Mouse (Mus musculus): Measurements from ENCODE around the gene Ifna2.

Ifna2 gene

DNA sequence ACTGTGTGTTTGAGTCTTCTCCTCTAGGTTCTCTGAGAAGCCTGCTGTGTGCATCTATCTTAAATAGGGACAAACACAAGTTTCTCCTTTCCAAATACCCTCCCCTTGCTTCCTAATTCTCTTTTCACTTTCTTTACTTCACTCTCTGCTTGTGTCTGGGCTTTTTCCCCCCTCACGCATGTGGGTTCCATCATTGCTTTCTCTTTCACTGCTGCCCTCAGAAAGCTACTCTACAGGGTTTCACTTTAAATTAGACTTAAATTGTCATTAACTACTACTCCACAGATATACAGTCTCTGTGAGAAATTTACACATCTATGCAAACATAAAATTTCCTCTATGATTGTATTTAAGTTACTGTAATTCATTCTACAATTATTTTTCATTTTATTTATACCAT, at the start of gene Ifna2:
TSS of gene Ifna2 (minus strand) at position 101 of the 400 bp plus-strand sequence.
- DNase-seq, result no peak

DNA sequence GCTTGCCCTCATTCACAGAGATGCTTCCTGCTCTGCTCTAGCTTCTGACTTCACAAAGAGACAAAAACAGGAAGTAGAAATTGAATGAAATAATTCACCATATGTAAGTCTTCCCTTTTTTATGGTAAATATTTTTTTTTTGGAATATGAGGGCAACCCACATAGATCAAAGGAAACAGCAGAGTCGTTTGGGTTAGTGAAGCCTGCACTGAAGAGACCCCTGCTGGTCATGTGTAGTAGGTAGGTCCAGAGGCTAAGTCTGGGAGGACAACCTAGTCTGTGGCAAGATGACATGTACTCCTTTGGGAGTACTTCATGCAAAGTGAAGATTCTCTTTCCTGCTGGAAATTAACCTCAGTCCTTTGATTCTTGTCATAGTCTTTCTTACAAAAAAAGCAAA, 43.6 kb upstream of the Ifna2 start:
- DNase-seq, result no peak

DNA sequence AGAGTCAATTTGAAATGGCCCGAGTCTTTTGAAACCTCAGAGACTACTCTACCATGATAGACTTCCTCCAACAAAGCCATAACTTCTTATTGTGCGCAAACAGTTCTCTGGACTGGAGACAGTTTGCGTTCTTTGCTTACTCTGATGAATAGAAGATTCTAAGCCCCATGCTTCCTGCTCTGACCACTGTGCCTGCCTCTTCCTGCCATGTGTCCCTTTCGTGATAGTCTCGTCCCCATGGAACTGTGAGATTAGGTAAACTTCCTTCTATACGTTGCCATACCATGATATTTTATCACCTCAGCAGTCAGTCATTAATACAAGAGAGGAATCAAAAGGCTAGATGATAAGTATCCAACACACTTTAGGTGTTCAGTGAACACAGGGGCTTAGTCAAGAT, 43.0 kb upstream of the Ifna2 start:
- DNase-seq, result no peak

DNA sequence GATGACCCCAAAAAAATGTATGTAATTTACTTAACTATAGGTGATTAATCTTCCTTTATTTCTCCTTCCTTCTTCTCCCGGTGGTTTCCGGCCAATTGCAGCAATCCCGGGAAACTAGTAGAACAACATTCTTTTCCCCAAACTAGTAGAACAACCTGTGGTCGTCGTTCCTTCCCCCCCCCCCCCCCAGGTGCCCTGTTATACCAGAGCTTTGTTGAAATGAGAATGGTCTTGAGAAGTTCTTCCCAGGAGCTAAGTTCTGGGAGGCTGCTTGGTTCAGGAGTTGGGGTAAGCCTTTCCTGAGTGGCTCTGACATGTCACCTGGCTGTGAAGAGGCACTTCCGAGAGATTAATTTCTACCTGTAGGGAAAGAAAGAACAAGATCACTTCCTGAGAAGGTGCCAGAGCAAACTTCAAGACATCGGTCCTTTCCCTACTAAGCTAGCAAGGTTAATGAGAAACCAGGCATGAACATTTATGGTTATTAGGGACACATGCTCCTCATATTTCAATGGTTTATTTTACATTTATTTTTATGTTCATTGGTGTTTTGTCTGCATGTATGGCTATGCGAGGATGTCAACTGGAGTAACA, 39.9 kb upstream of the Ifna2 start:
- no peak for DNase-seq

DNA sequence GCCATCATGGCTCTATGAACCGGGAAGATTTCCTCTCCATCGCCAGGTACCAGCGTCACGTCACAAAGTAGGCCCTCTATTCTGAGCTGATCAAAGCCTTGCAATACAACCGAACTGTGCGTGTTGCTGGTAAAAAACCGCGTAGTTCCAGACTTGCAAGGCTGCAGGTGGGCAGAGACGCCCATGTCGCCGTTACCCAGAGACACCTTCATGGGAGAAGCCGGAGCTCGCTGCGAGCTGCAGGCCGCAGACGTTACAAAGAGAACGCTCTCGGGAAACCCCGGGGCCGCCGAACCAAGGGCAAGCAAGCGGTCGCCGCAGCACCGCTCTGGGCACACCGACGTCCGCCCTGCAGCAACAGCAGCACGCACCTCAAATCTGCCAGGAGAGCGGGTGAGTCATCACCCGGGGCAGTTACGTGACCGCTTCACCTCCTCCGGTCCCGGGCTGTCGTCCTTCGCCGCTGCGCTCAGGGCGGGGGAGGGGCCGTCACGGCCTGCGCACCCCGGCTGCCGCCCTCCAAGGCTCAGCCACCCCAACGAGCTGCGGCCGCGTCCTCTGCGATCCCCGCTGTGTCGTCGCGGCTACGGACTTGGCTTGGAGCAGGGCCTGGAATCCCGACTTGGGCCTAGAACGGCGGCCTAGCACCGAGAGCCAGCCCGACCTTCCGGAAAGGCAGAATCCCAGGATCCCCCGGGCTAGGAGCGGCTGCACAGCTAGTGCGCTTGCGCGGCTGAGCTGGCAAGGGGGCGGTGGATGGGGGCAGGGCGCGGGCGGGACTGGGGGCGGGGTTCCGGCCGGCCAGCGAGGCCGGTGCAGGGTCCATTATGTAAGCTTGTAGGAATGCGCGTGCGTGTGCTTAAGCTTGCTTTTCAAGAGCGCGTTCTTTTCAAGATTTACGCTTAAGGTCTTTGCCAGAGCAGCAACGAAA, 38.3 kb upstream of the Ifna2 start, which contains the start of the genes Gm26566 and Klhl9:
TSS of gene Gm26566 (plus strand) at position 15 of the 931 bp plus-strand sequence.
TSS of gene Klhl9 (minus strand) at position 675 of the 931 bp plus-strand sequence.
- DNase-seq, result peak; percentile 92

DNA sequence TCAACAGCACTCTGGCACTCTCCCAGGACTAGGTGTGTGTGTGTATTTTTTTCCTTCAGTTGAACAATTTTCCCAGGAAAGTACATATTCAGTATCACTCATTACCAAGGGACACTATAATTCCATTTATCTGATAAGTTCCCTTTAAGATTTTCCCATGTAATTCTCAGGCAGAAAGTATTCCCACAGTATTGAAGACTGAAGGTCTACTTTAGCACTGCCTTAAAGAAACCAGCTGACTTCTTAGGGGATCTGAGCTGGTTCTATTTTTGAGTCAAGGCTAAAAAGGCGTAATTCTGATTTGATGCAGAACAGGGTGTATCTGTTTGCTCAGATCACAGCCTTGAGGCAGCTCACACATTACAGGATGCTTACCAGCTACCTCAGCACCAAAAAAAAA, 35.0 kb upstream of the Ifna2 start:
- DNase-seq, result no peak

DNA sequence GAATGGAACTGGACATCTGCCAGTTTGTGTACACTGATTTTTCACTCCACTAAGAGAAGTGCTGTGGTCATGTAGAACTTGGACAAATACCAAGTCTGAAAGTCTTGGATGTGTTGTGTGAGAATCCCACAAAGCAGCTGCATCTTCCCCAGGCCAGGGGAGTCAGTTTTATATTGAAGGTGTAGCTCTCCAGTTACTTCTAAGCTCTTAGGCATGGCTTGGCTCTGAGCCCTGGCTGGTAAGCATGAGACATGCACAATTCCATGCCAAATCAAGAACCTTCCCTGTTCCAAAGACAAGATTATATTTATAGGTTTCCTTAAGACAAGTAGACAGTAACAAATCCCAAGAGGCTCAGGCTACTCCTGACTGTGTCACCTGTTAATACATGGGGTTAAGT, 31.3 kb upstream of the Ifna2 start:
- DNase-seq, result no peak

DNA sequence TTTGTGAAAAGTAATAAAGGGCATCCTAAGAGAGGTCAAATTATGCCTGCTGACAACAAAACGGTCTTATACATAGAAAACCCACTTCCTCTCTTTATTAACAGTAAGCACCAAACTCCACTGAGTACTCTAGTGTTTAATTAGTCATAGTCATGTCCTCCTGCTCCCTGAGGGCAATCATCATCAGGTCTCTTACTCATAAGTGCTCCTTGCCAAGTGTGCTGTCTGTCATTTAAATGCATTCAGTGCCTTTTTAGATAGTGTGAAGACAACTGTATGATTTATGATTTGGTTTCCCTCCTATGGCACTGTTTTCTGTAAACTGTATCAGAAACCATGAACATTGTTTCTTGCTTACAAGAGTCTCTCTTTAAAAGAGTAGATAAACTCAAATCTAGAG, 30.6 kb upstream of the Ifna2 start:
- no peak for DNase-seq

DNA sequence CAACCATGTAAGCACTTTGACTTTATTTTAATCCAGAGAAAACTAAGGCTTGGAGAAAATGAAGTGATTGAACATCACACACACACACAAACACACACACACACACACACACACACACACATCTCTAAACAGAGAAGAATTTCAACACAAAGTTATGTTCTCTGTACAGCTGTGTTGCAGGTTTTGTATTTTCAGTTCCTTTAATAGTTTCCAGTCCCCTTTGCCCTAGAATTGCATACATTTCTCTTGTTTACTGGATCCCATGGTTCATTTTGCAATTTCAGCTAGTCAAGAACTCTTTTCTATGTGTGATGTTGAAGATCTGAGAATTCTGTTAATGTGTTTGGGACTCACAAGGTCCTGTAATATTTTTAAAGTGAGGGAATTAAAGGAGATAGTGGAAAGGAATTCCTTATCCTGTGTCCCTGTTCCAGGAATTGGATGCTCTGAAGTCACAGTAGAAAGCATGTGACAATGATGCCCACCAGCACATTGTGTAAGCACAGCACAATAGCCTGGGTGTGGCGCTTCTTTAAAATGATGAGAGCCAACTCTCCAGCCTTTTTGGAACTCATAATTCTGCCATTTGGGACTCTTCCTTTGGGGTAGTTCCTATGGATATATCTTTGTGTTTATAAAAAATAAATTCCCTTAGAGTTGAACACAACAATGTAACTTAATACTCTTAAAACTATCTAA, 23.6 kb upstream of the Ifna2 start:
- no peak for DNase-seq

DNA sequence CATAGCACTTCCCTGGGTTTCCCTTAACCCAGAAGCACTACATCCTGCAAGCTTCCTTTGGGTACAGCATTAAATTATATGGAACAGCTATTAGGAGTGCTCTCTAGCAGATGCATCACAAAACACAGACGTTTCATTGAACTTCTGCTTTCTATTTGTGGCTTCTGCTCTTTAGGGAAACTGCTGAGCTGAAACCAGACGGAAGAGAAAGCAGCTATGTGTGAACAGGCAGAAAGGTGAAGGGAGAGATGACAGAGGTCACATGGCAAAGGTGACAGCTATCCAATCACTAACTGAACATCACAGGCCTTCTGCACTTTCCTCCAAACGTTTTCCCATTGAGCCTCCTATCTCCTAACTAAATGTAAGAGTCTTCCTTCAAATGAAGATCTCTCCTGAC, 22.2 kb upstream of the Ifna2 start:
- DNase-seq, result no peak

DNA sequence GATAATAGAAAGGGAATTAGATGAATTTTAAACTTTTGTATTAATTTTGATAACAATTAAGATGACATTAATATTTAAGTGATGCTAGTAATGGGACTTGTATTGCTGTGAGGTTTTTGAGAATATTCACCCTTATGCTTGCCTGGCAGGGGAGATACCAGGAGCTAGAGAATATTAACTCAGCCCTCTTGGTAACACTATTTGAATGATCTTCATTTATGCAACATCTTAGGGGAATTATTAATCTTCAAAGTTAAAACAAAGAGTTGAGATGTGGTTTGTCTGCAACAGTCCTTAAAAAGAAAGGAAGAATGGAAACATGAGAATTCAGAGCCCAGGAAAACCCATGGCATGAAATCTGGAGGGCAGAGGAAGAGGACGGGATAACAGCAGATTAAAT, 15.6 kb upstream of the Ifna2 start:
- DNase-seq, result no peak

DNA sequence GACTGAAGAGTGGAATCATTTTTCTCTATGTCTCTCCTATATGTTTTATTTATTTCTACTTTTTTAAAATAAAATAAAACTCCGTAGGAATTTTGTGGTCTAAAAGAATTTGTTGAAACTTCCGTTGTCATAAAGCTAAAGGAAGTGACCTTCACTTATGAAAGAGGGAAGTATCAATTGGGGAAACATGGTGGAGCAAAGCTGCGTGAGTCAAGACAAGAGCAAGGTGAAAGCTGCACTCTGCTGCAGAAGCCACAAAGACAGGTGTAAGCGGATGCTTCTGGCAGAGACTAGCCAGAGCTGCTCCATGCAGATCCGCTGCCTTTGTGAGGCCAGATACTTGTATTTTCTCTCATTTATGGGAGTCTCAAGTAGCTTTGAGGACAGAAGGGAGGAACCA, 15.1 kb upstream of the Ifna2 start:
- DNase-seq, result no peak

DNA sequence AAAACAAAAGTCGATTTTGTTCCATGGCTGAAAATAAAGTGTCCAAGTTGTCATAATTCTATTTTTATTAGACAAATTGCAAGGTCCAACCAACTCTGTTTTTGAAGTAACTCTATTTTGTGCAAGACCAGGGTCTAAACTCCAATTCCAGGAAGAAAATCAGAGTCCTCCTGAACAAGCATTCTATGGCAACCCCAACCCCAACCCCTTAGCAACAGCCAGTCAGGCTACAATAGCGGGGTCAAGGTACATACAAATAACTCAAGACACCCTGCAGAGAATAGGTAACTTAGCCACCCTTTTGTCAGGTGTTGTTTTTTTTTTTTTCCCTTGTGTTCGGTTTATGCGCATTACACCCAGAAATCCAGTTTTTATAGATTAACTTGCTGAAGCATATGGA, 14.0 kb upstream of the Ifna2 start:
- DNase-seq, result no peak

DNA sequence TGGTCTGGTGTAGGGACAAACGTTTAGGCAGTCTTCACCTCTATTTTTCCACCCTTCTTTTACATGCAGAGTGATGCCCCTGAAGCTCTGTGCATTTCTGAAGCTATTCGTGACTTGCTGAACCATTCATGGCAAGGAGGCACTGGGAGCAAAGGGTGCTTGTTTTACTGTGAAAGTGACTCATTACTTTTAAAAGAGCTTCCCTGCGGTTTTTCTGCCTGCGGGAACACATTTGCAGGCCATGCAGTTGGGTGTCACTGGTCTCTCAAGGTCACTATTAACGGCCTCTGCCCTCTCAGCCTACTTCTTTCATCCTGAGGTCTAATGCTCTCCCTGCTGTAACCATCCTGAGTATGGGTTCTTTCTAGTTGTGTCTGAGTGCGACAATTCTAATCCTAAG, 13.4 kb upstream of the Ifna2 start:
- DNase-seq, result no peak

DNA sequence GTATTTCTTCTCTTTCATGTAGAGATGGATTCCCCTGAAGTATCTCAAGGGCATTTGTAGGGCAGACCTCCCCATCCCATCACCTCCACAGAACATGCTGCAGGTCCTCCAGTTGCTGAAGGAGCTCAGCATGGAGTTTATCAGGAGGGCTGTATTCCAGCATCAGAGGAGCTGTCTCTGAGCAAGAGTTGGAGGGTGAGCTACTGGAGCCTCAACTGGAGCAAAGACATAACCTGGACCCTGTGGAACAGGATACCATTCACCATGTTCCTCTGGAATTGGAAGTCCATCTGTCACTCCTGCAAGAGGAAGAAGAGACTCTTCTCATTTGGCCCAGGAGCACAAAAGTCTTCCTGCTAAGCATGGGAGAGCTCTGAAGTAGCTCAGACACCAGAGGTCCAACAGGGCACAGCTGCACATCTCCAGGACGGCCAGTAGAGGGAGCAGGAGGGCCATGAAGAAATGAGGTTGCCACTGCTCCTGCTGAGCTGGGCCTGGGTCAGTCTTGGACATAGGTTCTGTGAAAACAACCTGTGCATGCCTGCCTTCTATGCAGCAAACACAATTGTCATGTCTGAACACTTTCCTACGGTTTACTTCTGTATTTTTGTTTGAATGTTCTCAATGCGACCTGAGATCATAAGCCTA, 12.6 kb upstream of the Ifna2 start:
- DNase-seq, result peak; percentile 74

DNA sequence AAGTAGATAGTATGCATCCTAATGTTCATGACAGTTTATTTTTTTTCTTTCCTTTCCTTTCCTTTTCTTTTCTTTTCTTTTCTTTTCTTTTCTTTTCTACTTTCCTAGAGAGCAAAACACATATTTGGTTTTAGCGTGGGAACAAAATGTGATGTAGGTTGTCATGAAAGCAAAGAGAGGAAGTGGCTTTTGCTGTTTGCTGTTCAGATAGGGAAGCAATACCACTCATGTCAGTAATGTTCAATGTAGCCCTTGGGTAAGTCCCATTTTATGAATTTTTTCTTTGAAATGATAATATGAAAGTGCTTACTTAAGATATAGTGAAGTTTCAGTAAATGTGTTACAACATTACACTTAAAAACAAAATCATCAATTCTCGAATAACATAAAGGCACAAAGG, 9.7 kb upstream of the Ifna2 start:
- DNase-seq, result no peak

DNA sequence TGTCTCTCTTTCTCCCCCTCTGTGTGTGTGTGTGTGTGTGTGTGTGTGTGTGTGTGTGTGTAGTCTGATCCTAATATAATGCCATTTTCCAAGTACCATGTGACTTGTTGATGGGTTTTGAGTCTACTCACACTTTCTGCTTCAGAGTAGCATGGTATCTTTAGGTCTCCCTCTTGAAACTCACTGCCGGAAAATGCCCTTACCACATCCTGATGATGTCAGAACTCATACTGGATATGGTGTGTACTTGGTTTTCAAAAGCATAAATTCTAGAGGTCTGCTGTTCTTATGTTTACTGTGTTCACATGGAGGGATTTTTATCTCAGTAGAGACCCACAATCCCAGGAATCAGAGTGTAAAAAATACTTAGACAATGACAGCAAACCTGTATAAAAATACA, 8.8 kb upstream of the Ifna2 start:
- DNase-seq, result no peak

DNA sequence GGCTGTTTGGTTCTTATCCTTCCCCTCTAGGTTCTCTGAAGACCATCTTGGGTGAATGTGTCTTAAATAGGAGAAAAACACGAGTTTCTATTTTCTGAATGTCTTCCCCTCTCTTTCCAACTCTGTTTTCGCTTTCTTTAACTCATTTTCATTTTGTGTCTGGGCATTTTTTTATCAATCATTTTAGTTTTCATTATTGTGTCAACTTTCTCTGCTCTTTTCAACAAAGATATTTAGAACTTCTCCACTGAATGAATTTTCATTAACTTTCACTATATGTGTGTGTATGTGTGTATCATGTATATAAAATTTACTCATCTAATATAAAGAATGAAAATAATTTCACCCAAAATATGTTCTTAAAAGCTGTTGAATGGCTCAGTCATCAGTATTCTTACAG, 7.5 kb upstream of the Ifna2 start, which contains the start of gene Ifnab:
TSS of gene Ifnab (minus strand) at position 101 of the 400 bp plus-strand sequence.
- no peak for DNase-seq

DNA sequence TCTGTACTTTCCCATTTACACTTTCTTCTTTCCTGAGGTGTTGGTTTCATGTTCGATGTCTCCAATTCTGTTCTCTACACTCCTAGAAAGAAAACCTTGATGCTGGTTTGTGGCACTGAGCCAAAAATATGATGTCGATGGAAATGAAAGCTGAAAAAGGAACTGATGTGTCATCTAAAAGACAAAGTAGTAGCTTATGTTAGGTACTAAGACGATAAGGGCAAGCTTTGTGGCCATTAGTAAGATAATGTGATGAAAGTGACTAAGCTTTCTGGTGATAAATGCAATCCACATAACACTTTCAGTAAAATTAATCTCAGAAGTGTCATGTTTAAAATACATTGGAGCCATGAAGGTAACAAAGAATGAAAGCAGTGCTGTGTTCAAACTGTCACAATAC, 2.4 kb downstream of the Ifna2 start:
- no peak for DNase-seq

DNA sequence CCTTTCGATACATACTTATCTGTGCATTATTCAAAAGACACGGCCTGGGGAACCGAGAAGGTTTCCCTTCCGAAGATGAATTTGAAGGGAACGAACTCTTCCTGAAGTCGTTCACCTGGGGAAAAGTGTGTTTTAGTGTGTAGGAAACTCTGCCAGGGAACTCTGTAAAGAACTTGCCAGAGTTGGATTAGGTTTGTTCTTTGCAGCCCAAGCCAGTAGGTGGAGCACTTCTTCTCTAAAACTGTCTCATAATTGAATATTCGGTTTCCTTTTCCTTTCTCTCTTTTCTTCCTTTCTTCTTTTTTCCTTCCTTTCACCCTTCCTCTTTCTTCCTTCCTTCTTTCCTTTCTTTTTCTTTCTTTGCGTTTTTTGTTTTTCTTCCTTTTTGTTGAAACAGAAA, 3.4 kb downstream of the Ifna2 start:
- no peak for DNase-seq

DNA sequence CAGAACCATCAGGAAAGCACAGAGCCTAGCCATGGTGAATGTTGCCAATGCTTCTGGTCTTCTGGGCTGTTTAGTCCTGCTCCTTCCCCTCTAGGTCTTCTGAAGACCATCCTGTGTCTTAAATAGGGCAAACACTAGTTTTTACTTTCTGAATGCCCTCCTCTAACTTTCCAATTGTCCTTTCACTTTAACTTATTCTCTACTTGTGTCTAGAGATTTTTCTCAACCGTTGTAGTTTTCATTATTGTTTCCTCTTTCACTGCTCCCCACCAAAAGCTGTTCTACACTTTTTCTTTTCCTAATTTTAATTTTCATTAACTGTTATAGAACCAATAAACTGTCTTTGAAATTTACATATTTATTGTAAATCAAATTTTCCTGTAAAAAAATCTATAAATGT, 6.9 kb downstream of the Ifna2 start, which contains the start of gene Ifna16:
TSS of gene Ifna16 (minus strand) at position 101 of the 400 bp plus-strand sequence.
- no peak for DNase-seq

DNA sequence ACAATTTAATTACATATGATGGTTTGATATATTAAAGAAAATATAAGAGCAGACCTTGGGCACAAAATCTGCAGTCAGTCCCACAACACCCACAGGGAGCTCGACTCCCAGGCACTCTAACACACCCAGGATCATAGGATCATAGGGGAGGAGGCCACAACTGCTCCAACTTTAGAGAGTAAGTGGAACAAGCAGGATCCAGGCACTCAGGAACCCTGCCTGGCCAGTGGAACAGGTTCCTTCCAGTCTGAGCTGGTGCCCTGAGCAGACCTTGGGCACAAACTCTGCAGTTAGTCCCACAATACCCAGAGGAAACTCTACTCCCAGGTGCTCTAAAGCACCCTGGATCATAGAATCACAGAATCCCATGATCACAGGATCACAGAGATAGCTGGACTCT, 28.3 kb downstream of the Ifna2 start:
- DNase-seq, result no peak

DNA sequence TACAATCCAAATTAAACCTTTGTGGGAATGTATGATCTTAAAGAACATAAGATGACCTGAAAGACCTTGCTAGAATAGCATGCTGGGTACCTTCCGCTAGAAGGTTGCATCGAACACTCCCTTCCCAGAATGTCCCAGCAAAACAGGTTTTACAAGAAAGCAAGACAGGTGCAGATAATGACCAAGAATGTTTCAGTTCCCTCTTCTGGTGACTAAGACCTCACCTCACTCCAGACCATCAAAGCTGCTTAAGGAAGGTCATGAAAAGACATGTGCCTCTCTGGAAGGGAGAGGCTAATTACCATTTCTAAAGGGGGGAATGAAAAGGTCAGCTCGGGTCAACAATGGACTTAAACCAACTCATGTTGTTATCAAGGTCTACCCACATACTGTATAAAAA, 30.1 kb downstream of the Ifna2 start:
- no peak for DNase-seq

Measured in cerebellum, adult 8-10 months (tissue).